Mouse (Mus musculus) ovary, adult 18-20 months (tissue): ENCODE data around the gene Tmem213.

ENCODE experiments used
- DNase-seq: peaks from one replicate; pipeline ENCODE4 v3.0.0; 2022; ENCODE audit warnings: low spot score, mixed read lengths

Tmem213 gene

DNA sequence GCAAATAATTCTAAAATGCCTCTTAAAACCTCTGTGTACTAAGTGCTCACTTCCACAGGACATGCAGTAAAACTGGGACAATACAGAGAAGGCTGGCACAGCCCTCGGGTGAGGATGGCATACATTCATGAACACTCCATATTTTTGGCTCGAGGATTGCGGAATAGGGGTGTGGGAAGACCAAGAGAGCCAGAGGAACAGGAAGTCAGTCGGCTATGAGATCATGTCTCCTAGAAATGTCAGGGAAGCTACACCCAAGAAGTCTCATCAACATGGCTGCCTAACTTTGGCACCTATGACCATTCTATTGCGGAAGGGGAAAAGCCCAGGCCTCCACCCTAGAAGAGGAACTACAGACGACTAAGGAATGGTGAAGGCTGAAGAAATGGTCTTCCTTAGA, 9.3 kb downstream of the Tmem213 start:
- no peak for DNase-seq

- no peak for DNase-seq
Measured at GRCm38 (mm10) chr6:38120681-38121371, 11.8 kb downstream of the Tmem213 start.

DNA sequence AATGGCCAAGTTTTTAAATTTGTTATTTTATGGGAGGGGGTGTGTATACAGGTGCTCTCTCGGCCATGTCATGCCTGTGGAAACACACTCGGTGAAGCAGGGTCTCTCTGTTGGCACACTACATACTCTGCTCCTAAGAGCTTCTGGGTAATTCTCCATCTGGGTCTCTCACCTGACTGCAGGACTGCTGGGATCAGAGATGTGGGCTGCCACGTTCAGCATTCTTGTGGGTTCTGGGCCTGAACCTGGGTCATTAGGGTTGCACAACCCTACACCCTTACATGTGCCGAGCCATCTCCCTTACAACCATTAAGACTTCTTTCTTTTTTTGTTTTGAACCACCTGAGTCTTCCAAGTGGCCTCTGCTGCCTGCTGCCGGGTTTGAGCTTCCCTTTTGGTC, 12.8 kb downstream of the Tmem213 start:
- DNase-seq: no peak

- no peak for DNase-seq
Measured at GRCm38 (mm10) chr6:38122791-38123190, 13.7 kb downstream of the Tmem213 start.

DNA sequence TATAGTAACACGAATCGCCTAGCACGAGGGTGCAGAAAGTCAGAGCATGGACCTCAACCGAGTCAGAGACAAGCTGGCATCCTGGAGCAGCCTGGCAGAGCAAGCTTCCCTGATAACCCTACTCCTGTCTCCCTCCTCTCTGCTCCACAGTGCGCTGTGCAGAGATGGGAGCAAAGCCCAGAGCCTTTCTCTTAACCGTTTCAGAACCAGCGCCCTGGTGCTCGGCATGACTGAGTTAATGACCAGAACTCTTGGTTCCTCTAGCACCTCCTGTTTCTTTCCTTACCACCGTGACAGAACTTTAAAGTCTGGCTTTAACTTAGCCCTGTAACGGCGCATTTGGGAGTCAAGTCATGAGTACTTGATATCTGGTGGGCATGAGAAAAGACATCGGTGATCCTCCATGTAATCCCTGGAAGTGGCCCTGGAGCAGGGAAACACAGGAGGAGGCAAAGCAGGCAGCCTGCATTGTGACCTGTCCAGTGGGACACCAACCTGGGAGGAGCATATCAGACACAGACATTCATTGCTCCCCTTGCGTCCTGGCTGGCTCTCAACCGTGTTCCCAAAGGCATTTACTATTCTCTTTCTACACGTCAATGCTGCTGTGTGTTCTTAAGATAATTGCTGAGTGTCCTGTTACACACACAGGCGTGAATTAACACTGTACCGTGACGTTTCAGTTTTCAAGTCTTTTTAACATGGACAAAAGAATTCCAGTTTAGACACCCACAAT, 14.6 kb downstream of the Tmem213 start:
- no peak for DNase-seq

DNA sequence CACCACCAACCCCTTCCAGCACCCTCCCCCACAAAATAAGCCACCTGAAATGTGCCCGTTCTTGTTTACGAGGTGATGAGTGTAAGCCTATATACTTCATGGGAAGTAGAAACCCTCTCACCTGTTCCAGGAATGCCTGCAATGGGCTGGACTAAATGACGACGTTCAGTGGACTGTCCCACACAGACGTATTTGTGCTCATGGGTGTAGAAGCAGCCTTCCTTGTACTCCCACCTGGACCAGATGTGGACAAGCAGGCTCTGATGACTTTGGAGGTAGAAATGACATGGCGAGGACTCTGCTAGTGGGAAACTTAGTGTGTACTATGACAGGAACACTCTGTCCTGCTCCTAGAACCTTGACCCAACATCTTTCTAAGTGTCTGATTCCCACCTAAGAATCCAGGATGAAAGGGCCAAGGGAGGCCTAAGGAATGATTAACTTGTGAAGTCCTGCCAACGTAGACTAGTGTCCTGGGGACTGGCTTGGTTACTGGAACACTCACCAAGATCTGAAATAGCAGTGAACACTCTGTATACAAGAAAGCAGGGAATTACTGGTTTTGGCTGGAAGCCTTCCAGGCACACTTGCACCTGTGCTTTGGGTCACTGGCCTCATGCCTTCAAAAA, 15.3 kb downstream of the Tmem213 start, which contains the start of gene Atp6v0a4:
TSS of gene Atp6v0a4 (minus strand) at position 380 of the 629 bp plus-strand sequence.
- DNase-seq: no peak

DNA sequence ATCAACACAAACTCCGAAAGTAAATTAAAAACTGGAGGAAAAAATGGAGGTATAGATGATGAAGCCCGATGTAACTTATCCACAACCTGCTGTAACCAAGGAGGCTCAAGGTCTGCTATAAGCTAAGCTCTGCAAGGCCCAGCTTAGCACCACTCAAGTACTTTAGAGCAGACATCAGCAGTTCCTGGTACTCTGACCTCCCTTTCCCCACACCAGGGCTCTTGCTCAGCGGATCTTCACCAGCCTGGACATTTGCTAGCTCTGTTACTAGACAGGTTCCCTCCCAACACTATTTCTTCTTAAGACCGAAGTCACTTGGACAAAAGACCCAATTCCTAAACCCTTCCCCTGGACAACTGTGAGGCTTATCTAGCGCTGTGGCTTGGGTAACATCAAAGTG, 15.8 kb downstream of the Tmem213 start:
- no peak for DNase-seq

GRCm38 (mm10) chr6:38125462-38125861, 16.4 kb downstream of the Tmem213 start:
- no peak for DNase-seq

- DNase-seq: no peak
Measured at GRCm38 (mm10) chr6:38128115-38128514, 19.1 kb downstream of the Tmem213 start.

GRCm38 (mm10) chr6:38129883-38130282, 20.8 kb downstream of the Tmem213 start:
- no peak for DNase-seq

DNA sequence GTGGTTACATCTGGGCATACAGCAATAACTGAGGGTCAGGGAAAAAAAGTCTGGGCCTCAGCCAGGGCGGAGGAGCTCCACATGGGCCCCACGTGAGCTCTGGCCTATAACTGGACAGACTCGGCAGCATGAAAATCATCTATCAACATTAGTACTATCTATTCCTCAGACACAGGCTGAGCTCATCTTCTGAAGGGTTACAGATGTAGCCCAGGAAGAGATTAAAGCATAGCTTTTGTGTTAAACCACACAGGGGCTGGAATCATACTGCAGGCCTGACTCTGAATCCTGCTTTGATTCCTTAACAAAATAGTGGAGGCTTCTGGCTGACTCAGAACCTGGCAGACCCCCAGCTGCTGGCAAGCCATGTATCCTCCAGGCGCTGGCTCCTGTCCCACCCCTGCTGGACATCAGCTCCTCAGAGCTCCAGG, 22.8 kb downstream of the Tmem213 start:
- peak; percentile 57 for DNase-seq

DNA sequence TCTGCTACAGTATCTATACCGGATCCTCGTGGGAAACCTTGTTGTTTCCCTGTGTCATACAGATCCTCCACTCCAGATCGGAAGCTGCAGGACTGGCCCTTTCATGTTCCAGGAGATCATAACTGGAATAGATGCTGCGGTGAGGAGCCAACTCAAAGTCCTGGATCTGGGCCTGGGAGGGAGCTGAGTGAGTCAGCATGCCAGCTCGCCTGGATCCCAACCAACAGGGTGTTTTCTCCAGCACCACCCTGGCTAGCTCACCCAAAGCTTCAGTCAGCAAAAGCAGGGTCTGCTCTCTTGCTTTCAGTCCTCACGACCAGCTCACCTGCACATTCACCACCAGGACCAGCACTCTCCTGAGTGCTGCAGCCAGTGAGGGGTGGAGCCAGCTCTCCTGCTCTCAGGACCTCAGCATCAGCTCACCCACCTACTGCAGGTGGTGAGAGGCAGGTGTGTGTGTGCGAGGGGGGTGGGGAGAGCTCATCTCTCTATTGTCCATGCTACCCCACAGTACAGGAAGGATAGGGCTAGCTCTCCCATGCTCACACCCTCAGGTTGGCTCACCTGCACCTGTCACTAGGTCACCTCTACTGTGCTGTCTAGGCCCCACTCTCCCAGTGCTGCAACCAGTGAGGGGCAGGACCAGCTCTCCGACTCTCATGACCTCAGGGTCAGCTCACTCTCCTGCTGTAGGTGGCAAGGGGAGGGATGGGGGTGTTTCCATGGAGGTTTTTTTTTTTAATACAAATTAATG, 25.9 kb downstream of the Tmem213 start:
- DNase-seq: no peak

DNA sequence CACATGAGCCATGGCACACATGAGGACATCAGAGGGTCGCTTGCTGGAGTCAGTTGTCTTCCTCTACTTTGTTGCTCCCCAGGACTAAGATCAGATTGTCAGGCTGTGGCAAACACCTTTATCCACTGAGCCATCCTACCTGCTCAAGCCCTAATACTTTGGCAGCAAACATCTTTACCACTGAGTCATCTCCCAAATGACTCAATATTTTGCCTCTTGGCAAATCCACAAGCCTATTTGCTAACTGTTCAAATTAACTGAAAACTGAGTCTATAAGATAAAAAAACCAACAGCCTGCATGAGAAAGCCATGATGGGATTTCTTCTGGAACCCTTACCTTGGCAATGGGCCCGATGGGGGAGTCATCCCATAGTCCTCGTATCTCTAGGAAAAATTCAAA, 30.0 kb downstream of the Tmem213 start:
- no peak for DNase-seq

GRCm38 (mm10) chr6:38140402-38140801, 31.3 kb downstream of the Tmem213 start:
- DNase-seq: no peak

GRCm38 (mm10) chr6:38144161-38144998, 35.3 kb downstream of the Tmem213 start:
- peak; percentile 48 for DNase-seq

- no peak for DNase-seq
Measured at GRCm38 (mm10) chr6:38145463-38146065, 36.5 kb downstream of the Tmem213 start.

- DNase-seq: no peak
Measured at GRCm38 (mm10) chr6:38147301-38147700, 38.2 kb downstream of the Tmem213 start.

DNA sequence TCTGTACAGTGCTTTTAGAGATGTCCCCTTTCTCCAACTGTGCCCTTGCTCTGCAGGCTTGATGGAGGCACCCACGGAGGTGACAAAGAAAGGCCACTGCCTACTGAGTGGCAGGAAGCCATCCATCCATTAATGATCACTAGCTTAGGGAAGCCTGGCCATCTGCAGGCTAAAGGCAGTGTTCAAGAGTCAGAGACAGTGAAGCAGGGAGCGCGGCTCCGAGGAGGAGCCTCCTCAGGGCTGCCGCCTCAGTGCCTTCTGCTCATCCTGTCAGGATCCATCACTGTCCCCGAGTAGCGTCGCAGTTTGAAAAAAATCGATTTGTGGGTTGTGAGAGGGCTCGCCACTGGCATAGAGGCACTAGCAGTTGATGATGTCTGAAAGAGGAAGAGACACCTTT, 39.6 kb downstream of the Tmem213 start:
- no peak for DNase-seq

DNA sequence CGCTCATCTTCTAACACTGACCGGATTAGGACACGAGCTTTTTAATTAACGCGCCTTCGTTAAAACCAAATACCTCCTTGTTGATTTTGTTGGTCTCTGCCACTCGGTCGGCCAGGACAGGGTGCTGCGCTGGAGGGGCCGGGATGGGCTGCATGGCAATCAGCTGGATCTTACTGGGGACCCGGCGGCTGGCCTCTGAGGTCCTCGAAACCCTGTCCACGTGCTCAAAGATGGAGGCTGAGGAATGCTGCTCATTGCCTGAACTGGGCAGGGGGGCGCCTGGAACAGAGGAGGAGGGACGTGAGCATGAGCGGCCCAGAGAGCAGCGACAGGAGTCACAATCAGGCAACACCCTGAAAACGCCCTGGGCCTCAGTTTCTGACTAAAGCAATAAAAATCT, 40.4 kb downstream of the Tmem213 start:
- DNase-seq: no peak

DNA sequence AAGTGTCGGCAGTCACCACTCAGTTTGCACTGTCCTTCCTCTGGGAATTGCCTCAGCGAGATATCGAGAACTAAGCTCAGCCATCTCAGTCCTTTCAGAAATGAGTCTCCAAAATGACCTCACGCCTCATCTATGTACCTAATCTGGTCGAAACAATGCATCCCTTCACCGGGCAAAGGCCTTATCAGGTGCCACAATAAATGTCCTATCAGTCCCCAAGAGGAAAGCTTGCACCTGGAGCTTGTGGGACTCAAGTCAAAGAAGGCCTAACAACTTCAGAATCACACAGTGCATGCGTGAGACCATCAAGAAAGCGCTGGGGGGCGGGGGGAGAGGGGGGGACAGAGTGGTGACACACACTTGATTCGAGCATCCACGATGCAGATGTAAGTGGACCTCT, 43.2 kb downstream of the Tmem213 start:
- DNase-seq: no peak

DNA sequence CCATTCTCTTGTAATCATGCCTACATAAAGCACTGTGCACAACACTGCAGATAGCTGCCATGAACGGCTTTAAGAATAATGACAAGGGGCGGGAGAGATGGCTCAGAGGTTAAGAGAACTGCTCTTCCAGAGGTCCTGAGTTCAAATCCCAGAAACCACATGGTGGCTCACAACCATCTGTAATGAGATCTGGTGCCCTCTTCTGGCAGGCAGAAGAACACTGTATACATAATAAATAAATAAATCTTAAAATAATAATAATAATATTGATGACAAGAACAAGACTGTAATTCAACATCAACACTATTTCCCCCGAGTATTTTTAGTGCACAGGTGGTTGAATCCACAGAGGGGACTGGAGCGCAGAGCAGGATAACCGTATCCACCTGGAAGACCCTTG, 47.1 kb downstream of the Tmem213 start:
- DNase-seq: no peak
